Mouse (Mus musculus) adrenal gland, adult (tissue): Measurements from ENCODE around the gene Dcaf5.

ENCODE experiments used
- DNase-seq, 2 experiments: peaks; one replicate each; pipeline ENCODE4 v3.0.0; 2022 to 2023; ENCODE audit warnings: low spot score in 1 of 2; ENCODE audit not compliant: inconsistent age in 2 of 2

Dcaf5 gene

DNA sequence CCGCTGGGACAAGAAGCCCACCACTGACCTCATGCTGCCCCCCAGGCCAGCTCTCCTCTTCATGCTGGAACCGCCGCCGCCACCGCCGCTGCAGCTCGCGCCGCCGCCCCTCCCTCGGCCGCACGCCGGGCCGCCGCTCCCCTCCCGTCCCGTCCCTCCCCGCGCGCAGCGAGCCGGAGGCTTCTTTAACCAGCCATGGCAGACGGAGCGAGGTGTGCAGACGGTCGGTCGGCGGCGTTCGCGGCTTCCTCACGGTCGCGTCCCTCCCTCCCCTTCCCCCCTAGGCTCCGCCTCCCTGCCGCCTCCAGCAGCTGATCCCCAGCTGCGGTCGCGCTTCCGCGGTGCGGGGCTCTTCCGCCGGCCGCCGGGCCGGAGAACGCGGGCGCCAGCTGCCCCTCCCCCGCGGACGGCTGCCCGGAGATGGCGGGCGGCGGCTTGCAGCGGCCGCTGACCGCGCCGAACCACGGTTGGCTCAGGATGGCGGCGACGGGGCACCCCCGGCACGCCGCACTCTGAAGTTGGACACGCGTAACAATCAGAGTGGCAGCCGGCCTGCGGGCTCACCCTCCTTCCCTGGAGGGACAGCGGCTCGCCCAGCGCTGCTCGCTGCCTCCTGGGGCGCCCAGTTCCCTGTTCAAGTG is at the start of gene Dcaf5:
Gene Dcaf5 (minus strand): TSS at position 266 of the 641 bp plus-strand sequence.
- peak; percentile 86 to 94 for DNase-seq

- no peak for DNase-seq
Observed at GRCm38 (mm10) chr12:80483397-80483796, 47.0 kb upstream of the Dcaf5 start.

DNA sequence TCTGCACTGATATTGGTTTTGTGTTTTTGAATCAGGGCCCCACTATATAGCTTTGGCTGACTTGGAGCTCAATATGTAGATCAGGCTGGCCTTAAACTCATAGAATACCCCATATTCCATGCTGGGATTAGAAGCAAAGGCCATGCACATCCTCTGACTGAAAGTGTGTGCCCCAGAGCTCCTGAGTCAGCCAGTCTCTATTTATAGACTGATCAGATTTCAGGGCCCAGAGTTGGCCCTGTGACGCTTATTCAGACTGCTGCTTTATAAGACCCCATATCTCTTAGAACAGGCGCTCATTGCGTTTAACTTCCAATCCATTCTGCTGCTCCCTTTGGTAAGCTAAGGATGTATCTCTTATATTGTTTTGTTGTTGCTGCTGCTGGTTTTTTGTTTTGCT is 43.6 kb upstream of the Dcaf5 start:
- DNase-seq: no peak

- no peak for DNase-seq
Observed at GRCm38 (mm10) chr12:80473731-80474130, 37.3 kb upstream of the Dcaf5 start.

GRCm38 (mm10) chr12:80471926-80472325 is 35.5 kb upstream of the Dcaf5 start:
- peak in 1 of 2 experiments; percentile 43 for DNase-seq

DNA sequence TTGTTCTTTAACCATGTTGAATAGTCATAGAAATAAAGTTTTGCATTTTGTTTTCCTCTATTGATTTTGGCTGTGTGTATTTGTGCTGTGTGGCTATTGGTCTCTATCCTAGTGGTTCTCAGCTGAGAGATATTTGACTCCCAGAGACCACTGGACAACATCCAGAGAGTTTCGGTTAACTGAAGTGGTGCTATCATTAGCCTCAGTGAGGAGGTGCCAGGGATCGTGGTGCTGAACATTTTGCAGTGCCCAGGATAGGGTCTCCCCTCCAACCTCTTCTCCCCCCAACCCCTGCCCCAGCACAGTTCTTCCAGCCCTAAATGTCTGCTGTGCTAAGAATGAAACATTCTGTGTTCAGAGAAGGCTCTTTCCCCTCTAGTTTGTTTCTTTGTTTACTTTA is 33.8 kb upstream of the Dcaf5 start:
- DNase-seq: no peak

DNA sequence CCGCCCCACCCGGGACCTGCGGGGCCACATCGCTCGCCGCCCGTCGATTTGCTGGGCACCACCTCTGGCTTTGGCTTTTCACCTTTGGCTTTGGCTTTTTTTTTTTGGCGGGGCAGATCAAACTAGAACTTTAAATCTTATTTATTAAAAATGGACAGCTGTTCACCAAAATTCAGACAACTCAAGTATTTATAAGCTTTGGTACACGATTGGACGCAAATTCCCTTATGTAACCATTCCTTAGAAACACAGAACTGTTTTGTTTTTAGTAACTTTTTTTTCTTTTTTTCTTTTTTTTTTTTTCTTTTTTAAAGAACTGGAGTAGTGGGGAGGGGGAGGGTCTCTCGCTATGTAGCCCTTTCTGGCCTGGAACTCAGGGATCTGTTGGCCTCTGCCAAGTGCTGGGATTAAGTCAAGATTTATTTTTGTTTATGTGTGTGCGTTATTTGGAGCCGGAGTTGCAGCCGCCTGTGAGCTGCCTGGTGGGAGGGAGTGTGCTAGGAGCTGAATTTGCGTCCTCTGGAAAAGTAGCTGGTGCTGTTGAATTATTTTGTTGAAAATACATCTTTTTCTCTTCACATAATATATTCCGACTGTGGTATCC is 27.4 kb upstream of the Dcaf5 start:
- peak in 1 of 2 experiments; percentile 41 for DNase-seq

GRCm38 (mm10) chr12:80462942-80463651 is 26.7 kb upstream of the Dcaf5 start, which contains the start of gene Exd2:
Gene Exd2, plus strand, starts transcription at chr12:80463095.
- DNase-seq: peak; percentile 93 to 96

- peak in 1 of 2 experiments; percentile 38 for DNase-seq
Observed at GRCm38 (mm10) chr12:80462292-80462896, 26.0 kb upstream of the Dcaf5 start.

DNA sequence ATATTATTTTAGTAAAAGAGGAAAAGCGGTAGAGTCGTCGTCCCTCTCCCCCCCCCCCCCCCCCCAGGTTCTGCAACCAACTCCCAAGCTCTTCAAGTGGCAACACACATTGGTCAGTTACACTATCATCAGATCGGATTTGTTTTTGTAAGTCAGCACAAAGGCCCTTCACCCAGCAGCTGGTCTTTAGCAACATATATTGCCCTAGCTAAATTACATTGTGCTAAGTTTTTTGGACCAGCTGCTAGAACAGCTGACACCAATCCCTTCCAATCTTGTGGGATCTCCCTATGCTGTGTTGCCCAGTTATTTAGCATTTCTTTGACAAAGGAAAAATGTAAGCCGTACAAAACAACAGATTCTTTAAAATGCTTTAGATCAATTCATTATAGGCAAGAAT is 21.6 kb upstream of the Dcaf5 start:
- no peak for DNase-seq

DNA sequence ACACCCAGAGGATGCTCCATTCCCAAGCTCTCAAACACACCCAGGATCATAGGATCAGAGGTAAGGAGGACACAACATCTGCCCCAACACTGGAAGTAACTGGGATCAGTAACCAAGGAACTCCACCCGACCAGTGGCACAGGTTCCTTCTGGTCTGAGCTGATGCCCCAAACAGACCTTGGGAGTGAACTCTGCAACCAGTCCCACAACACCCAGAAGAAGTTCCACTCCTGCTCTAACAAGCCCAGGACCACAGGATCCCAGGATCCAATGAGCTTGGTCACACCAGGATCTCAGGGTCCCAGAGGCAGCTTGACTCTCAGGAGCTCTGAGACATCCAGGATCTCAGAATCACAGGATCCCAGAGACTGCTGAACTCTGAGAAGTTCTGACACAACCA is 17.1 kb upstream of the Dcaf5 start:
- DNase-seq: no peak

- no peak for DNase-seq
Observed at GRCm38 (mm10) chr12:80444525-80445109, 8.2 kb upstream of the Dcaf5 start.

DNA sequence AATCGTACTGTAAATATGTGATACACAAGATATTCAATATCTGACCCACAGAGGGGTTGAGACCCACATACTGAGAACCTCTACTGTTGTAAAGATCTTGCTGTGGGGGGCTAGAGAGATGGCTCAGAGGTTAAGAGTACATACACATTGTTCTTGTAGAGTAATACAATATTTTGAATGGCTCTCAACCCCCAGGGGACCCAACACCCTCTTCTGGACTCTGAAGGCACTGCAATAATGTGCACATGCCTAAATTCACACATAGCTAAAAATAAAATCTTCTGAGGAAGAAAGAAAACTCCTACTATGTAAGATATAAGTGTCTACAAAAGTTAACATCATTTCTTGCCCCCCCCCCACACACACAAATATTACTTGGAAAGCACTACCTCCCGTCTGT is 4.6 kb upstream of the Dcaf5 start:
- DNase-seq: peak in 1 of 2 experiments; percentile 52

- DNase-seq: peak in 1 of 2 experiments; percentile 44
Observed at GRCm38 (mm10) chr12:80437051-80437675, 762 bp upstream of the Dcaf5 start.

GRCm38 (mm10) chr12:80435887-80436286 is 514 bp downstream of the Dcaf5 start:
- peak in 1 of 2 experiments; percentile 70 for DNase-seq

DNA sequence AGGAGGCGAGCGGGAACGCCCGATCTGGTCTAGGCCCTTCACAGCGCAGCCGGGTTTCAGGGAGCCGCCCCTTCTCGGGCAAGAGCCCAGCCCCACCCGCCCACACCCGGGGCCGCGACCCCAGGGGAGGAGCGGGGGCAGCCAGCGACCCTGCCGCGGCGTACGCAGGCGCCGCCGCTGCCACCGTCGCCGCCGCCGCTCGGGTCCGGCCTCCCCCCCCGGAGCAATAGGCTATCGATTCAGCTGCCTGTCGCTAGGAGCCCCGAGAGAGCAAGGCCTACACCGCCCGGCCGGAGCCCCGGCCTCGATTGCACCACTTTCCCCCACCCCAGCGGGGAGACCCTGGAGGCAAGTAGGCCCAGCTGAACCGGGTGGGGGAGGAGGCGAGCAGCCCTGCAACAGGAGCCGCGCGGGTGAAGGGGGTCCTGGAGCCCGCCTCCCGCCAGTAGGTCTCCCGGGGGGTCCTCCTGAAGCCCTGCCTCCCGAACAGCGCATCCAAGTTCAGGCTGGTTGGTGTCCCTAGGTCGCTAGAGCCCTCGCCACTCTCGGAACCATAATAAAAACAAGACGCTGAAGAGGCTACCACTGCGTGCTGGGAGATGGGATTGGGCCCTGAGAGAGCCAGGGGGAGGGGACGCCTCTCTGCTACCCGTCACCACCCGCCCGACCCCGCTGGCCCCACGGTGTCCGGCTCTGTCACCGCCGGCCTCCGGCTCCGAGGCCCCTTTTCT is 1.3 kb downstream of the Dcaf5 start:
- DNase-seq: peak; percentile 82 to 92

- DNase-seq: no peak
Observed at GRCm38 (mm10) chr12:80434601-80434960, 1.8 kb downstream of the Dcaf5 start.

GRCm38 (mm10) chr12:80433266-80433665 is 3.1 kb downstream of the Dcaf5 start:
- peak; percentile 62 to 75 for DNase-seq

DNA sequence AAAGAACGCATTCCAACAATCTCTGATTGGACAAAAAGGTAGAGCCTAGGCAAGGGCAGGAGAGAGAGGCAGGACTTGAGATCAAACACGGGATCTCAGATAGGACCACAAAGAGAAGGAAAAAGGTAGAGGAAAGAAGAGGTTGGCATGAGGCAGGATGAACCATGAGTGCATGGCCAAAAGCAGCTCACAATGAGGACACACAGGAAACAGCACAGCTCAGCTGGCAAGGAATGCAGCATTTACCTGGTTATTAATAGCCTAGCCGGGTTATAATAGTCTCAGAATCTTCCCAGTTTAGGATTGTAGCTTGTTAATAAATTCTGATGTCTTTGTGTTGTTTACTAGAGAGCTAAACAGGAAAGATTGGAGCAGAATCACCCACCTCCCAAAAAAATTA is 8.7 kb downstream of the Dcaf5 start:
- DNase-seq: no peak

GRCm38 (mm10) chr12:80415100-80415499 is 21.3 kb downstream of the Dcaf5 start:
- DNase-seq: no peak
